Mouse (Mus musculus) testis, adult 2 months (tissue): ENCODE data around the gene Swsap1.

Experiments
- CTCF ChIP-seq: fragments of 200-500 bp; IDR thresholded peaks from 2 replicates; pipeline ENCODE4 v1.5.1; 2012; ENCODE audit warnings: low read depth, mild to moderate bottlenecking, inconsistent platforms, low read length, moderate library complexity; ENCODE audit not compliant: control insufficient read depth, insufficient read depth, insufficient replicate concordance
- POLR2A ChIP-seq: fragments of 200-500 bp; IDR thresholded peaks from 2 replicates; pipeline ENCODE4 v1.6.1; 2012; ENCODE audit warnings: low read depth, mild to moderate bottlenecking, inconsistent platforms, low read length, moderate library complexity; ENCODE audit not compliant: control insufficient read depth

- TF ChIP-seq POLR2A (peak; percentile 75; the same call in 1 of the 2 replicates), CTCF (no peak)
Measured at GRCm38 (mm10) chr9:21927208-21927753, 28.3 kb upstream of the Swsap1 start, which contains the start of the genes Ccdc159 and Tmem205.
